Mouse (Mus musculus): ENCODE data around the gene Shisal1. TPM values are rescaled to one million over a fixed set of nuclear protein-coding genes. Genes with fewer than 3 reads are reported as not detected.
A peak's percentile ranks its signal among the peaks of the same experiment; 100 is the strongest.

Gene Shisal1
- polyA plus RNA-seq, 1 experiment, result 49.5 TPM

DNA sequence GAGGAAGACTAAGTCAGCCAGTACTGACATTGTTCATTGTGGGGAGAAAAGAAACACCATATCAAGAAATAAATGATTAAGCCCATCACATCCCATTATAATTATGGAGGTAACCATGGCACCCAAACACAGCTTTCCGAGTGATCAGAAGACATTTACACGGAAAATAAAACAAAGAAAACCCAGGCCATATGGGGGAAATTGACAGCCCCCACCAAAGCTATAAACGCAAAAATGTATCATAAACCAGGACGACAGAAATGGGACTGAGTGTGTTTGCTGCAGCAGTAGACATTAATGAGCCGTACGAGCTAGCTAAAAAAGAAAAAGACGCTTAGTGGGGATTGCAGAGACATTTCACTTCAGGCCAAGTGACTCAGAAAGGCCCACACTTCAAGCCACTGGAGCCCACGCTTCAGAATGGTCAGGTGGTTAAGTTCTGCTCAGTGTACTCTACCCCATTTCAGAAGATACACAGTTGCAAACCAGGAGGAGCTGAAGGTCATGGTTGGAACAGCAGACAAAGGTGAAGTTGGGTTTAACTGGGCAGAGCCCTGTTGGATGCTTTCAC is 60.8 kb downstream of the Shisal1 start:
- DNase-seq (ENCODE audit: extremely low spot score in 1 of 2, low spot score in 1 of 2), result peak; percentile 21 to 49

DNA sequence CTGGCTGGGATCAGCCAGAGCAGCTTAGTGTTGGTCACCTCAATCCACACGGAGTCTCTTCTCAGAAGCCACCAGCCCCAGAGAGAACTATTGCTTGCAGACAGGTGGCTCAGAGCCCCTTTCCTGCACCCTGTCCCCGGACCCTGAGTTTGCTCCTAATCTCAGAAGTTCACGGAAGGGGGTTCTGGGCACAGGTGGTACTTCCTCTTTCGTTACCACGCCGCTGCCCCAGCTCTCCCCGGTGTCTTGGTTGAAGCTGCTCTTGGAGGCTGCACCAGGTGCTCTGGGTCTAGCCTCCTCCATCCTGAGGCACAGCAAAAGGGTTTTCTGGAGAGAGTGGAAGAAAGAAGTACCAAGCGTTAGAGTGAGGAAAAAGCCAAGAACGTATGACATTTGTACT is 62.8 kb downstream of the Shisal1 start:
- no peak for DNase-seq (ENCODE audit: extremely low spot score in 1 of 2, low spot score in 1 of 2)

DNA sequence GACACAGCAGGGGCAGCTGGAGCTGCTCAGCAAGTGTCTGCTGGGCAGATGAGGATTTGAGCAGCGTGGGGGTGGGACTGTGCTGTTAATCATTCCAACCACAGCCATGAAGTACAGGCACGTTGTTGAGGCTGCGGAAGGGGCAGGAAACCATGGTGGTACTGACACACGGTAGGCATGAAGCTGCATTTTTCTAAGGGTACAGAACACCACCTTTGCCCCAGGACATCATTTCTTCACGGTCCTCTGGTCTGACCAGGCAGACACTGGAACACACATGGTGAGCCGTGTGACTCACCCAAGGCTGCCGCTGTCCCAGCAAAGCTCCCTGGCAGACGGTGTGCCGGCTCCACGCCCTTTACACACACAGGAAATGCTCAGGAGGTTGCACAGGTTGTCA is 66.7 kb downstream of the Shisal1 start:
- DNase-seq (ENCODE audit: extremely low spot score in 1 of 2, low spot score in 1 of 2), result no peak

DNA sequence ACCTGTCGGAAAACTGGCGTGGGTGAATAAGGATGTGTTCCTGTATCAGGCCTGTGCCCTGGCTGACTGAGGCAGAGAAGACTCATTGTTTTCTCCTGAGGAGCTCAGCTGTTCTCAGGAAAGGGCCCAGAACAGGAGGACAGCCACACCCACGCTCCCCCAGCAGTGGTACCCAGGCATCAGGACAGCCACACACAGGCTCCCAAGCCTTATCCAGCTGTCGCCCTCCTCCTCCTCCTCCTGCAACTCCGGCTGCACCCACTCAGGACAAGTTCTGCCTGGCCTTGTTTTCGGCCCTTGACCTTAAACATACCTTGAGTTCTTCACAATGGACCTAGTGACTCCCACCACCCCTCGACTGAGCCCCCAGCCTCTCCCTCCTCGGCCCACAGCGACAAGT is 68.2 kb downstream of the Shisal1 start:
- no peak for DNase-seq (ENCODE audit: extremely low spot score in 1 of 2, low spot score in 1 of 2)

DNA sequence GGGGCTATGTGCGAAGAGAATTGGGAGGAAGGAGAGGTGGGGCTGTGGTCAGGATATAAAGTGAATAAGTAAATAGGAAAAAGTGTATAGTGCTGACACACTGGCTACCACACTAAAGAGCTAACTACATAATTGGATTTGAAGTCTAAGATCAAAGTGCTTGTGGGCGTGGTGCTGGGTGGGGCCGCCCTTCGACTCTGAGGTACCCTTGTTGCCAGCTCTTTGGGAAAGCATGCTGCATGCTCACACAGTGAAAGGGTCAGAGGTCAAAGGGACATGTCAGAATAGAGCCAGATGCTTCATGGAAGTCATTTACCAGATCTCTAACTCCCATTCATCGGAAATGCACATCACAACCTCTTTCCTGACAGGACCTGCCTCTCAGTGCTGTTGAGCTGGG is 74.1 kb downstream of the Shisal1 start:
- no peak for DNase-seq (ENCODE audit: extremely low spot score in 1 of 2, low spot score in 1 of 2)

DNA sequence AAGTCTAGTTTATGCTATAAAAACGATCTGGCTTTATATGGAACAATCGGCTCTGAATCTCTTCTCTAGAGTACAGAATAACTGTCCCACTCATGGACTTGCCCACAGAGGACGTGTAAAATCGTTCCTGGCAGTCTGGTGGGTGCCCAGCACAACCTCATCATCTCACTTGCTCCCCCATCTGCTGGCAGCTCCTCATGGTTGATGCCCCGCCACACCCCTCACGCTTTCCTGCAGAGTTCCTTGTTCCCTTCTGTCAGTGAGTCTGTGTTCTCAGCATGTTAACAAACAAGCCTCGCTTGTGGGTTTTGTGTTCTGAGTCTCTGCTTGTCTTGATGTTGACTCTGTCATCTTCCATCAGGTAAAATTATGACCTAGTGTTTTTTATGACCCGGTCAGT is 79.5 kb downstream of the Shisal1 start:
- no peak for DNase-seq (ENCODE audit: extremely low spot score in 1 of 2, low spot score in 1 of 2)

DNA sequence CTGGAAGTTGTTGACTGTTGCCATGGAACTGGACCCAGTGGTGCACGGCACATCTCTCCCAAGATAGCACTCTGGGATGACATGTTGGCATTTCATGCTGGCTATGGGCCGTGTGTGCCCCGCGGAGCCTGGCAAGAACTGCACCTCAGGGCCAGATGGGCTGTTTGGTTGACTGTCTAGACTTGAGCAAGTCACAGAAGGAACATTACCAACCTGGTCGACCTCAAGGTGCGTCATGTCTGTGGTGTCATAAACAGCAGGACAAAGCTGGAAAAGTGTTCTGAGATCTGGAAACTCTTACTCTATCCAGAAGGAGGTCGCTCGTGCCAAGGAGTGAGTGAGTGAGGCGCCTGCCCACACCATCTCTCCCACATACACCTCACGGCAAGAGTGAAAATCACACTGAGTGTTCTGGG is 80.3 kb downstream of the Shisal1 start:
- DNase-seq (ENCODE audit: extremely low spot score in 1 of 2, low spot score in 1 of 2), result peak; percentile 17 to 55

DNA sequence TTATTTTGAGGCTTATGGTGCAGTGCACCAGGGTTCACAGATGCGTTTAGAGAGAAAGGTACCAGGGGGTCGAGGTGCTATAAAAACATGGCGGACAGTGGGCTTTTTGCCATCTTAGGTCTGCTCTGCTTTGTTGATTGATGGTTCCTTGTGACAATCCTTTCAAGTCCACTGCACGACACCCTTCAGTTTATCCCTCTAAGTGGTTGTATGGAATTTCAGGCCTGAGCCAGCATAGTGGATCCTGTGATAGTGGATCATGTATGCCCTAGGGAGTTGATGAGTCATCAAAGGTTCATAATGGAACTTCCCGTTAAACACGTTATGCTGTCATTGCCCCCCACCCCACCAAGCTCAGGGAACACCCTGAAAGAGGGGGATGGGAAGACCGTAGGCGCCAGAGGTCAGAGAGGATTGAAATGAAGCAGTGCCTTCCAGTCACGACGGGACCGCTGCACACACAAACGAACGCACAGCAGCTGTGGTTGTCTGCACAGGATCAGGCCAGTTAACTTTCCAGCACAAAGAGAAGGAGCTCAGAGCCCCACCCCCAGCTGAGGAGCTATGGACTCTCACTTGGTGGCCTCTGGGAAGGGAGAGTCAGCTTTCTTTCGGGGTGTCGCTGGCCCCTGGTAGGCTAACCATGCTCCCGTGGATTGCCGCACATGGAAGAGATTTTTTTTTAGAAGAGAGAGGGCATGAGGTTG is 81.1 kb downstream of the Shisal1 start:
- DNase-seq (ENCODE audit: extremely low spot score in 1 of 2, low spot score in 1 of 2), result no peak

DNA sequence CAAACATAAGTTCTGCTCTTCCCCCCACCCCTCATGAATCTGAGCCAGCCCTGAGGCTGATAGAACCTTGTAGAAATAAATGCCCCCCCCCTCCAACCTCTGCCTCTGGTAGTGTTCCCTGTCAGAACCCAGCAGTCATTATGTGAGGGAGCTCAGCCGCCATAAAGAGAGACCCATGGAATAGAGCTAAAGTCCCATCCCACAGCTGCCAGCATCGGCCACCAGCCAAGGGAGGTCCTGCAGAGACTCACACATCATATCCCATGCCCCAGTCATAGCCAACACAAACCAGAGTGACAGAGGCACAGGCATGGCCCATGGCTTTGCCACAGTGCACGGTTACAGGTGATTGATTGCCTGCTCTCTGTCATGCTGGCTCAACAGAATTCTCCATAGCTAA is 82.2 kb downstream of the Shisal1 start:
- DNase-seq (ENCODE audit: extremely low spot score in 1 of 2, low spot score in 1 of 2), result no peak

DNA sequence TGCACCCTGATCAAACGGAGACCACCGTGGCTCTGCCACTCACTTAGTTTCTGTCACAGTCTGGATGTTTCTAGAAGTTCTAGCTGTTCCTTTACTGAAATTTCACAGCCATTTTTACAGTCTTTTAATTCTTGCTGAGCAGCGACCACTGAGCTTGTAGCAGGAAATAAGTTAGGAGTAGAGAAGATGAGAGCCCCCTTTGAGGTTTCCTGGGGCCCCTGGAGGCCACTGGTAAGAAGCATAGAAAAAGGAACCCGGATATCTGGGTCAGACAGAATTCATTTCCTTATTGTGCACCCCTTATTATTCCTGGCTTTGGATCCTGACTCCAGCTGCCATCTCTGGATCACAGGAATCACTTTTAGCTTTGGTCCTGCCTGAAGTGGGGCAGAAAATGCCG is 91.8 kb downstream of the Shisal1 start:
- no peak for DNase-seq (ENCODE audit: extremely low spot score in 1 of 2, low spot score in 1 of 2)

DNA sequence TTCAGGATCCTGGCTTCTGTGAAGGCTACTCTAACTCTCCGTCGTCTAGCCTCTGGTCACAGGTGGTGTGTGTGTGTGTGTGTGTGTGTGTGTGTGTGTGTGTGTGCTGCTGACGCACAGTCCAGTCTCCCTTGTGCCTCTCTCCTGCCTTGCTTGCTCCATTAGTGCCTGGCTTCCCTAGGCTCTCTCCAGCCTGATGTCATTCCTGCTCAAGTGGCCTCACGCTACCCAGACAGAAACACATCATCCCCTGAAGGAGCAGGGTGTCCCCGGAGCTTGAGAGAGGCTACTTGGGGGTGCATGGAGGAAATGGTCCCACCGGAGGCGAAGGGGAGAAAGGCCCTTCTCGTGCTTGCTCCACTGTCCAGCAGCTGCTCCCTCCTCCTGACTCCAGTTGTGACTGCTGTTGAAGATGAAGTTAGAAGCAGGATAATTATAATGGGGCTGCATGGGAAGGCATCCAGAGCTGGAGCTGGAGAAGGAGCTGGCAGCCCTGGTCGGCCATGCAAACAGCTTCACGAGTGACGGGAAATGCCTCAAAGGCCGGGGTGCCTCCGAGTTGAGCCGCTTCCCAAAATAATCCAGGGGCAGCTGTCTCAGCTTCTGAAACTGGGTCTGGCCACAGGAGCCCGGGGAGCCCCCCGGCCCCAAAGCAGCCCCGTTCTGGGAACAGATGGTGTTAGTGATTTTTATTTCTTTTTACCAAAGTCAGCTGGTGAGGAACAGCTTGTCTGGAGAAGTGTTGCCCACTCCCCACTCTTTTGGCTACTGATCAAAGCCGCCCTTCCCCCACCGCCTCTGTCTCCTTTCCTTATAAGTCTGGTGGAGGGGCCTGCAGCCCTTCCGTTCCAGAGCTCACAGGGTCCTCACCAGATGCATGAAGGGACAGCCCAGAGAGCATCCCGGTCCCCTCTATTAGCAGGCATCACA is 94.7 kb downstream of the Shisal1 start:
- peak in 1 of 2 experiments; percentile 53 for DNase-seq (ENCODE audit: extremely low spot score in 1 of 2, low spot score in 1 of 2)

DNA sequence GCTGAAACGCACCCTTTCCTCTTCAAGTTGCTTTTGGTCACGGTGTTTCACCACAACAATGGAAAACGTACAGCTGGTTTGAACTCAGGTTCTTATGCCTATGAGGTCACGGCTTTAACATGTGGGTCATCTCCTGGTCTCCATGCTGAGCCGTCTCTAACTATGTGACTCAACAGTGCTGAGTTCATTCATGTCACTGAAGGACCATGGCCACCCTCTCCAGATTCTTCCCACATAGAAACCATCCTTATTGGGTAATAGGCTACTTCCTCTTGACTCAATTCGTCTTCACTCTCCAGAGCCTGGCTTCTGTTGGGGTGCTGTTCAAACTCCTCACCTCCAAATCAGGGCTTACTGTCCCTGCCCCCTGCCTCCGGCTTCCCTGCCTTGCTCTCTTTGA is 95.6 kb downstream of the Shisal1 start:
- no peak for DNase-seq (ENCODE audit: extremely low spot score in 1 of 2, low spot score in 1 of 2)

DNA sequence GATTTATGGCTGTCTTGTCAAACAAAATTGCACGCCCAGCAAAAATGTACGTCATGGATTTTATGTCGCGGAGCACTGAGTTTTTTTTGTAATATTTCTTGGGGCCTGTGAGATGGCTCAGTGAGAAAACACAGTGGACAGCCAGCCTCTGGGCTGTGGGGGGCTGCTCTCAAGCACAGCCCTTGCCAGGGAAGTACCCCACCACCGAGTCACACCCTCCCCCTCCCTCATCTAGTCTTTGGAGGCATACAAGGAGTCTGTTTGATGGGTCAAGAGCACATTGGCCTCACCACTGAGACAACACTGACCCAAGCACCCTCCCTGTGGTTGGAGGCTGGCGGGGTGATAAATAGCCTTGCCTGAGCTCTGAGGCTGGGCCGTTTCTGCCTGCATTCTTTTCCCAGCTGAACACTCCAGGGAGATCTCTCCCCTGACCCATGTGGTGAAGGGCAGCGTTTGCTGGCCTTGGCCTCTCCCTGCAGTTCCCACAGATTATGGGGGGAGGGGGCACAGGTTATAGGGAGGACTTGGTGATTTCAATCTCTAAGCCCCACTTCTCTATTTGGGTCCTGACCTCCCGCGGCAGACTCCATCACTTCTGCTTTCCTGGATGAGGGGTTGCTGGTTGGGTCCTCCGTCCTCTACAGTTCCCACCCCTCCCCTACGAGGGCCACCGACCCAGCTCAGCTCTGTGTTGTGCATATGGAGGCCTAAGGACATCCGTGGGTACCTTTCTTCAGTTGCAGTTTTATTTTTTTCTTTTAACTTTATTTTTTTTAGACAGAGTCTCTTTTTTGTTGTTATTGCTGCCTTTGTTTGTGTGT is 96.8 kb downstream of the Shisal1 start:
- no peak for DNase-seq (ENCODE audit: extremely low spot score in 1 of 2, low spot score in 1 of 2)

DNA sequence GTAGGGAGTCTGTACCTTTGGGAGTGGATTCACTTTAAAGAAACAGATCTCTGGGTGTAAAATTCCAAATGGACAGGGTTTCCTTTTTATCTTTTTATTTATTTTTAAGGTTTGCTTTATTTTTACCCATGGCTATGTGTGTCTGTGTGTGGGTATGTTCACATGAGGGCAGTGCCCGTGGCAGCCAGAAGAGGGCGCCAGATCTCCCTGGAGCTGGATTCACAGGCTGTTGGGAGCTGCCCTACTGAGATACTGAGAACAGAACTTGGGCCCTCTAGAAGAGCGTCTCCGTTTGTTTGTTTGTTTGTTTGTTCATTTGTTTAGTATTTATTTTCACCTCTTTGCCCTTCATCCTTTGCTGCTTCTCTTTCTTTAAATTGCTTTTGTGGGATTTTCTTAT is 98.1 kb downstream of the Shisal1 start:
- no peak for DNase-seq (ENCODE audit: extremely low spot score in 1 of 2, low spot score in 1 of 2)

DNA sequence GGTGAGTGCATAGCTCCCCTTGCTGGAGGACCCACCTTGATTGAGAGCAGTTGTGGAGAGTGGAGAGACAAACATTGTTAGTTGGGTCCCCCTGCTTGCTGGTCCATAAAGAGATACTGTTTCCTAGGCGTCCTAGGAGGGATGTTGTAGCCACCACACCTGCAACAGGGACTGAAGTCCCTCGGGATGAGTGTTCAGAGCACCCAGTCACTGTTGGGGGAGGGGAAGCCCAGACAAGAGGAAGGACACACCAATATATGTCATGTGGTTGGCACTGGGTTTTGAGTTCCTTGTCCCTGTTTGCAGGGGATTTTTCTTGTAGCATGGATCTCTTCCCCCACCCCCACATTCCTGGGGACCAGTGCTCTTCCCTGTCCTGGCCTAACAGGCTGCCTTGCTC is 106.0 kb downstream of the Shisal1 start:
- no peak for DNase-seq (ENCODE audit: extremely low spot score in 1 of 2, low spot score in 1 of 2)

DNA sequence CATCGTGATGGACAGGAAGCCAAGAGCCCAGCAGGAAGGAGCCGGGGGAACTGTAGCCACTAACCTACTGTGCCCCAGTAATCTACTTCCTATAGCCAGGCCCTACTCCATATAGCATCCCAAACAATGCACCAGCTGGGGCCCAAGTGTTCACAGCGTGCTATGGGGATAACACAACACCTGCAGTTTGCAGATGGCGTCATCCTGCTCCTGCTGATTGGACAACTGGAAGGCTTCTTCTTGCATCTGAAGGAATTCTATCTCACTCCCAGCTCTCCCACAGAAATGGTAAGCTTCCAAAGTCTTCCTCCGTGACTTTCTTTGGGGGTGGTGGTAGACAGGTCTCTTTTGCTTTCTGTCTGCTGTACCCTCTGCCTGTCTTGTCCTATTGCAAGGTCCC is 109.3 kb downstream of the Shisal1 start:
- peak in 1 of 2 experiments; percentile 52 for DNase-seq (ENCODE audit: extremely low spot score in 1 of 2, low spot score in 1 of 2)

DNA sequence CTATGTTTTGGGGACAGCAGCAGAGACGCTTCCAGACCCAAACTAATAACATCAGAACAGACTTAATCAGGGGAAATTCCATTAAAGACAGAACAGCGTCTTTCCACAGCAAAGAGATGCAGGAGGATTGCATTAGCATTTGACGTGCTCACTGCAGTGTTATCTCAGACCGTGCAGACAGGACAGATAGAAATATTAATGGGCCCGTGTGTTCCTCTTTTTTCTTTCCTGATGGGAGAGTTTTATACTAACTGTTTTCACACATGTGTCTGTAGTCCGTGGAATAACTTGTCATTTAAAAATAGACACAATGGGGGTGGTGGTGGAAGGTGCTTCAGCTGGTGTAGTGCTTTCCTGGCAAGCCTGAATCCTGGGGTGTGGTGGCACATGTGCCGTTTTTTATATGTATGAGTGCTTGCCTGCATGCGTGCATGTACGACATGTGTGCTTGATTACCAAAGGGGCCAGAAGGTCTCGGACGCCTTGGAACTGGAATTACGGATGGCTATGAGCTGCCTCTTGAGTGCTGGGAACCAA is 110.5 kb downstream of the Shisal1 start:
- peak in 1 of 2 experiments; percentile 43 for DNase-seq (ENCODE audit: extremely low spot score in 1 of 2, low spot score in 1 of 2)

DNA sequence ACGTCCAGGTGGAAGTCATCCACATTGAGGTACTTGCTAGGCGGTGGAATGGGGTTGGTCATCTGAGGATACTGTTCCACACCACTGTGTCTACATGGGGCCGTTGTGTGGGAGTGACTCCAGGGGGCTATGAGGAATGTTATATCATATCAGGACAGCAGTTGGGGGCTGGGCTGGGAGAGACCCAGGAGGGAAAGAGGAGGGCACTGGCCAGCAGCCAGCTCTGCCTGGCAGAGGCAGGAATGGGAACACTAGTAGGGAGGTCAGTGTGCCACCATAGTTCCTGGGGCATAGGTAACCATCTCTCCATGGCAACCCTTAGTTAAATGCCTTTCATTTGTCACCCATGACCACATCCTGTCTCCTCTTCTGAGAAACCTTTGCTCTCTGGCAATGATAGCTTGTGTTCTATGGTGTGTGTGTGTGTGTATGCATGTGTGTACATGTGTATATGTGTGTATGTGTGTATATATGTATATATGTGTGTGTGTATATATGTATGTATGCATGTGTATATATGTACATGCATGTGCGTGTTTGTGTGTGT is 115.8 kb downstream of the Shisal1 start:
- DNase-seq (ENCODE audit: extremely low spot score in 1 of 2, low spot score in 1 of 2), result no peak

DNA sequence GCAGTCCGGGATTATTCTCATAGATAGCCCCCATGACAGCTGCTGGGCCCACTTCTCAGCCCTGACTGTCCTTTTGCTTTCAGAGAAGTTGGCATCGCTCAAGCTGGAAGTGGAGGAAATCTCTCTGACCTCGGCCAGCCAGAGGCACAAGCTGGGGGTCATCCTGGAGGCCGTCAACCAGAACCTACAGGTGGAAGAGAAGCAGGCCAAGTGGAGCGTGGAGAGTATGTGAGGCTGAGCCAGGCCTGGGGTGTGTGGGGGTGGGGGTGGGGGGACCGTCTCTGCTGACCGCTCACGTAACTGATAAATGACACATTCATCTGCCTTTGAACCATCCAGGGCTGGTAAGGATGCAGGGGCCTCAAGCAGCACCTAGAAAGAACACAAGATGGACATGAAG is 117.0 kb downstream of the Shisal1 start:
- no peak for DNase-seq (ENCODE audit: extremely low spot score in 1 of 2, low spot score in 1 of 2)

Measured in frontal cortex, adult 2 months (tissue).